Mouse (Mus musculus) ES-E14 (cell line): ENCODE data around the gene Lpar4.

ENCODE experiments used
- CHD2 ChIP-seq: IDR thresholded peaks from 2 replicates; pipeline ENCODE4 v1.6.1; 2014; ENCODE audit warnings: mild to moderate bottlenecking, low read depth, low read length, inconsistent platforms
- HCFC1 ChIP-seq: IDR thresholded peaks from 2 replicates; pipeline ENCODE4 v1.6.1; 2012; ENCODE audit warnings: low read length, inconsistent platforms, borderline replicate concordance; ENCODE audit not compliant: insufficient read depth
- MAFK ChIP-seq: IDR thresholded peaks from 2 replicates; pipeline ENCODE4 v1.6.1; 2014; ENCODE audit warnings: mild to moderate bottlenecking, low read depth, low read length, inconsistent platforms; ENCODE audit not compliant: insufficient read depth
- ZC3H11A ChIP-seq: IDR thresholded peaks from 2 replicates; pipeline ENCODE4 v1.6.1; 2012; ENCODE audit warnings: low read depth, mild to moderate bottlenecking, inconsistent platforms, low read length, borderline replicate concordance
- ZNF384 ChIP-seq: IDR thresholded peaks from 2 replicates; pipeline ENCODE4 v1.6.1; 2012; ENCODE audit warnings: low read depth, low read length, inconsistent platforms

DNA sequence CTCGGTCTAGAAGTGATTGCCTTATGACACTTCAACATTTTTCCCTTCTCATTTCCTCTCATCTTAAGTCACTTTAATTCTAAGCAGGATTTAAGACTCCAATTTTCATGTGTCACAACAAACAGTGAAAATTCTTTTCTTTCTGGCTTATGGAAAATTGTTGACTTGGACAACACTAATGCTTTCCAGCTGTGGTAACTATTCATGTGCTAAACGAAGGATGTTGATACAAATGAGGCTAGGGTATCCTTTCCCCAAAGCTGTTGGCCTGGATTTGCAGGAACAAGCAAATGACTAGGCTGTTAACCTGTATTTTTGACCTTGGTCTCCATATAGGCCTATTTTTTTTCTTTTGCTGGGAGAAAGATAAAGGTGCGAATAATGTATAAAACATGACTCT lies 48.5 kb upstream of the Lpar4 start:
- no peak for TF ChIP-seq MAFK
- TF ChIP-seq CHD2: no peak
- no peak for TF ChIP-seq ZC3H11A
- TF ChIP-seq HCFC1: no peak
- no peak for TF ChIP-seq ZNF384
